Mouse (Mus musculus): Measurements from ENCODE around the gene Pdcd6.

The Pdcd6 gene

GRCm38 (mm10) chr13:74282299-74282698 lies 35.1 kb downstream of the Pdcd6 start:
- in situ Hi-C loops (cut with MboI, MseI) = loop anchor here (10.0 to 25.0 kb wide), 2 partner anchors 170 to 983 kb away; partner anchors contain the start of gene Slc9a3

- in situ Hi-C loops (cut with MboI, MseI) = loop anchor here (10.0 to 25.0 kb wide), 2 partner anchors 163 to 411 kb away; partner anchors contain the start of gene Slc9a3
Measured at GRCm38 (mm10) chr13:74275726-74276125, 41.7 kb downstream of the Pdcd6 start.

- in situ Hi-C loops (cut with MboI, MseI) = no loop called here
Measured at GRCm38 (mm10) chr13:74260231-74260992, 57.0 kb downstream of the Pdcd6 start.

- in situ Hi-C loops (cut with MboI, MseI) = no loop called here
Measured at GRCm38 (mm10) chr13:74259460-74260230, 57.7 kb downstream of the Pdcd6 start.
